Mouse (Mus musculus): ENCODE results near the gene Zfp524.
A peak's percentile ranks its signal among the peaks of the same experiment; 100 is the strongest.

GRCm38 (mm10) chr7:5008229-5008628, 6.0 kb upstream of the Zfp524 start:
- TF ChIP-seq CTCF (IDR thresholded peaks at IDR 0.05; ENCODE audit: low read depth), result 0 out of 2 replicates have a peak, but pooled peaks have one; percentile 9
- no peak for TF ChIP-seq EP300 (IDR thresholded peaks at IDR 0.05; ENCODE audit: low read depth)
